Mouse (Mus musculus) embryo, embryonic 9.5 days (tissue): ENCODE data around the gene Olfr1368.
"Not testable (repeated sequence)": the region's sequence is repeated elsewhere in the genome, so short reads cannot be mapped to it uniquely, and the experiment has no call there.

ENCODE experiments used
- DNase-seq: peaks from one replicate; pipeline ENCODE4 v3.0.0-alpha.2; 2017; ENCODE audit errors: extremely low spot score

Gene Olfr1368

GRCm38 (mm10) chr13:21167910-21168300, 22.2 kb upstream of the Olfr1368 start:
- peak; percentile 72 for DNase-seq

- peak; percentile 91 for DNase-seq
Measured at GRCm38 (mm10) chr13:21166936-21167909, 21.6 kb upstream of the Olfr1368 start.

DNA sequence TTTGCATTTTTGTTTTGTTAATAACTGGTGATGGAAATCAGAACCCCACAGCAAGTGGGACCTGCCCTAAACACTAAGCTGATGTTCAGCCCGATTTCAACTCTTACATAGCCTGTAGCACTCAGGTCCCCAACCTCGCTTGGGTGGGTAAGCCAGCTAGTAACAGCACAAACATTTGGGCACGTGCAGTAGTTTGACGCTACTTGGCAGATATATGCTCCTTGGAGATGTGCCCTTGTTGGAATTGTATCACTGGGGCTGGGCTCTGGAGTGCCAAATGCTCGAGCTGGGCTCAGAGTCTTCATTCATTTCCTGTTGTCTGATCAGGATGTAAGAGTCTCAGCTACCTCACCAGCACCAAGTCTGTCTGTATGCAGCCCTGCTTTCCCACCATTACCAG, 16.9 kb upstream of the Olfr1368 start:
- no peak for DNase-seq

DNA sequence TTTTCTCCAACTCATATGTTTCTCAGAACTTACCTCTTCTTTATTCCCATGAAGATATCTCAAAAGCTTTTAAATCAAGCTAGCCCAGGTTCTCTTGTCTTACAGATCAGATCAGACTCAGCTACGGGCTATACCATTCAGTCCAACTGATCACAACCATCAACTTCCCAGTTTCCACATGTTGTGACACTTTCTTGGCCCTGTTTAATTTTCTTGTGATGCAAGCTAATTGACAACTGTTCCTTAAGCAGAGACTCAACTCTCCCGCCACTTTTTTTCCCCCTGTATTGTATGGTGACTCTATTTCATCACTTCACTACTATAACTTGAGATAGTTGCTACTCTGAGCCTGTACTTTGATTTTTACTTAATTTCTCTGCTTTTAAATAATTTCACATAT, 15.9 kb upstream of the Olfr1368 start:
- no peak for DNase-seq

- DNase-seq: peak; percentile 94
Measured at GRCm38 (mm10) chr13:21160657-21161590, 15.3 kb upstream of the Olfr1368 start.

- DNase-seq: peak; percentile 51
Measured at GRCm38 (mm10) chr13:21160041-21160511, 14.4 kb upstream of the Olfr1368 start.

DNA sequence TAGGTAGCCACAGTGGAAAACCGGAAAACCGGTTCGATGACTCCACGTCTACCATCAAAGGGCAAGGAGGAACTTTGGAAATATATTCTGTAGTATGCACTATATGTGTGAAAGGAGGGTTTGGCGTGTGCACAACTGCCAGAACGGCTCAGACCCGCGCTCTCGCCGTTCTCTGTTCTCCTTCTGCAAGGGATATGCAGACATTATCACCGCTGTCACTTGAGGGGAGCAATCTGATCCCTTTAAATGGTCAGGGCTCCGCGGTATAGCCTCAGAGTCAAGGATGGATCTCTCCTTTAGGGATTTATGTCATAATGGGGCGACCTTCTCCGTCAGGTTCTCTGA, 13.8 kb upstream of the Olfr1368 start:
- DNase-seq: no peak

DNA sequence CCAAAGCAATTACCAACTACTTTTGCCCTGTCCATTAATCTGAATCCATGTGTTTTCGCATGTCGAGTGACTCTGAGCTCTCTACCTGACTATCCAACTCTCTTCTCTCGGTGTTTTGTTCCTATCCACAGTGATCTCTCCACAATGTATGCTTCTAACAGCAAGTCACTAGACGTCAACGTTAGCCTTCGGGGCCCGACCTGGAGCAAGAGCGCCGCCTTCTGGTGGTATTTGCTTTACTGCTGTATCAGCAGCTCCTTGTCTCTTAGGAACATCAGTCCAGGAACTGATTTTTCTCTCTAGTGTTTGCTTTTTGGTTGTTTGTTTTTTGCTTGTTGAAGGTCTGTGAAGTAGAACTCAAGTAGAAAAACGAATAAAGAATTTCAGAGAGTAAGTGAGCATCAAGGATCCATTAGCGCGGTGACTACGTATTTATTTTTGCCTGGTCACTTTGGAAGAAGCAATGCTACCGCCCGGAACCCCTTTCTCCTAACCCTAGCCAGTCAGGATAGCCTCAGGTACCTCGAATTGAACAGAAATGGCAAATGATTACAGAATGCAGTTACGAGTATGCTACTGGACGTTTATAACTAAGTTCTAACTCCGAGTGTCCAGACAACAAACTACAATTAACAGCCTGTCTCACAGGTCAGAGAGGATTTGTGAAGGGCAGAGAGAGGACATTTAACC, 13.3 kb upstream of the Olfr1368 start:
- DNase-seq: peak; percentile 88

DNA sequence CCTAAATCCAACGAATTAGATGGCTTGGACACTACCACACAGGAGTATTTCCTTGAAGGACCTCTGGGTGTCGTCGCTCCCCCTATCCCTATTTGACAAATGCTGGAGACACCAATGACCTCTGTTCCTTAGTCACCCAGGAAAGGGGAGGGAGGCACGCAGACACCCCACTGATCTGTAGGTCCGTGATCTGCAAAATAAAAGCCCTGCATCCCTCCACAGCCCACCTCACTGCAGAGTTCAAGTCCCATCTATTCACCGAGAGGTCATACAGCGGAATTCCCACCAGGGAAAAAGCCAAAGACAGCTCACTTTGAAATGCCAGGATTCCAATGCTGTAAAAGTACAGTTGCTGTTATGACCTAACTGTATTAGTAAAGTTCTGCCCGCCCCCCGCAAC, 12.4 kb upstream of the Olfr1368 start:
- DNase-seq: no peak

DNA sequence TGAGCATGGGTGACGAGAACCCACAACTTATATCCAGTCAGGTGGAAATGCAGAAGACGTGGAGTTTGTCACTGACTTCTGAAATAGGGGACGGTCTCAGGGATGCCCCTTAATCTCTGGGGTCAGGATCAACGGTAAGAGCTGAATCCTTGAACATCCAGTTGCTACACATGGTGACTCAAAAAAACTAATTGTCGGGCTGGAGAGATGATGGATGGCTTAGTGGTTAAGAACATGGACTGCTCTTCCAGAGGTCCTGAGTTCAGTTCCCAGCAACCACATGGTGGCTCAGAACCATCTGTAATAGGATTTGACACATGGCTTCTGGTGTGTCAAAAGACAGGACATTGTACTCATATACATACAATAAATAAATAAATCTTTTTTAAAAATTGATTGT, 10.2 kb upstream of the Olfr1368 start:
- no peak for DNase-seq

DNA sequence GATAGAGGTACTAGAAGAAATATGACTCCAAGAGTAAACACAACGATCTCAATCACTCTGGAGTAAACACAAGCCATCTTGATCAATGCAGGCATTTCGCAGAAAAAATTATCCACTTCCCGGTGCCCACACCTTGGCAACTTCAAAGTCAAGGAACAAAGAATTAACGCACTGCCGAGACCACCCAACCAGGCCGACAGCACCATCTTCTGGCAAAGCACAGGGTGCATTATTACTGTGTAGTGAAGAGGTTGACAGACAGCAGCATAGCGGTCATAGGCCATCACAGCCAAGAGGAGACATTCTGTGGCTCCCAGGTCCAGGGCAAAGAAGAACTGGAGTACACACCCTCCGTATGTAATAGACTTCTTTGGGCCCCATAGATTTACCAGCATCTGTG, 3.2 kb downstream of the Olfr1368 start:
- peak; percentile 11 for DNase-seq

DNA sequence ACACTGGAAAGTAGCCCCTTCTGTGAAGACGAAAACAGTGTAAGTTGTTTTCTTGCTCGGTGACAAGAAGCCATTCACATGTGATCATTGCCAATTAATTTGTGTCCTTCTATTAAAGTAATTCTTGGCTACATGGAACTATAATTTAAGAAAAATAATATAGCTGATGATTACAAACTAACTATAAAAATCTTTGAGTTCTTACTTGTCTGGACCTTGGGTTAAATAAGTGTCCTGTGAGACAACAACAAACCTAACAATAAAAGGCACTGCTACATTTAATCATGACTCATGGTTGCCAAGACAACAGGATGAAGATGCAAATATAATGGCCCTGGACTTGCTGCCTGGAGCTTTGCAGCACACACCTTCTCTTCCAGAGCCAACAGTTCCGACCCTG, 16.3 kb downstream of the Olfr1368 start, which contains the start of gene Olfr263:
Gene Olfr263, plus strand, starts transcription at position 301 of the 400 bp plus-strand sequence.
- DNase-seq: not testable (repeated sequence)

GRCm38 (mm10) chr13:21114121-21114520, 31.5 kb downstream of the Olfr1368 start:
- DNase-seq: no peak

- not testable (repeated sequence) for DNase-seq
Measured at GRCm38 (mm10) chr13:21111183-21111582, 34.5 kb downstream of the Olfr1368 start, which contains the start of gene Olfr1369-ps1. Gene Olfr1369-ps1, plus strand, starts transcription at chr13:21111483.

GRCm38 (mm10) chr13:21110441-21110840, 35.2 kb downstream of the Olfr1368 start:
- DNase-seq: no peak

GRCm38 (mm10) chr13:21109759-21110158, 35.9 kb downstream of the Olfr1368 start:
- no peak for DNase-seq
